Mouse (Mus musculus) yolk sac, embryonic 10.5 days (tissue): ENCODE measurements around the gene Olfr629.
"Not testable (repeated sequence)": the region's sequence is repeated elsewhere in the genome, so short reads cannot be mapped to it uniquely, and the experiment has no call there.

ENCODE experiments used
- DNase-seq: peaks from one replicate; pipeline ENCODE4 v3.0.0-alpha.2; 2017; ENCODE audit warnings: low spot score

Olfr629 gene

GRCm38 (mm10) chr7:103744843-103745242 is at the start of gene Olfr629:
Gene Olfr629, minus strand, starts transcription at chr7:103744943.
- no peak for DNase-seq

GRCm38 (mm10) chr7:103792669-103793388 is 48.1 kb upstream of the Olfr629 start:
- no peak for DNase-seq

- no peak for DNase-seq
Observed at GRCm38 (mm10) chr7:103791721-103792120, 47.0 kb upstream of the Olfr629 start, which contains the start of gene Olfr67. Gene Olfr67, minus strand, starts transcription at chr7:103791821.

- DNase-seq: no peak
Observed at GRCm38 (mm10) chr7:103779598-103779997, 34.9 kb upstream of the Olfr629 start, which contains the start of gene Olfr68. Gene Olfr68, minus strand, starts transcription at chr7:103779698.

GRCm38 (mm10) chr7:103777652-103778051 is 32.9 kb upstream of the Olfr629 start:
- DNase-seq: not testable (repeated sequence)

- no peak for DNase-seq
Observed at GRCm38 (mm10) chr7:103771494-103771893, 26.8 kb upstream of the Olfr629 start, which contains the start of gene Olfr69. Gene Olfr69, minus strand, starts transcription at chr7:103771594.

- DNase-seq: not testable (repeated sequence)
Observed at GRCm38 (mm10) chr7:103767687-103768086, 22.9 kb upstream of the Olfr629 start.

GRCm38 (mm10) chr7:103762212-103762611 is 17.5 kb upstream of the Olfr629 start:
- not testable (repeated sequence) for DNase-seq

- DNase-seq: no peak
Observed at GRCm38 (mm10) chr7:103757233-103757632, 12.5 kb upstream of the Olfr629 start, which contains the start of gene Olfr630. Gene Olfr630, minus strand, starts transcription at chr7:103757333.

GRCm38 (mm10) chr7:103730074-103730473 is 14.7 kb downstream of the Olfr629 start, which contains the start of gene Olfr628:
Gene Olfr628, plus strand, starts transcription at chr7:103730374.
- no peak for DNase-seq

- not testable (repeated sequence) for DNase-seq
Observed at GRCm38 (mm10) chr7:103716398-103716797, 28.3 kb downstream of the Olfr629 start.

- DNase-seq: no peak
Observed at GRCm38 (mm10) chr7:103714371-103714770, 30.4 kb downstream of the Olfr629 start, which contains the start of gene Olfr243. Gene Olfr243, plus strand, starts transcription at chr7:103714671.

GRCm38 (mm10) chr7:103712024-103712423 is 32.7 kb downstream of the Olfr629 start:
- DNase-seq: peak; percentile 13

- no peak for DNase-seq
Observed at GRCm38 (mm10) chr7:103699469-103699868, 45.3 kb downstream of the Olfr629 start.
